Mouse (Mus musculus): ENCODE results near the gene Dcun1d5. TPM values are rescaled to one million over a fixed set of nuclear protein-coding genes. Genes with fewer than 3 reads are reported as not detected.

Gene Dcun1d5
- polyA plus RNA-seq, 1 experiment = 13.6 TPM

DNA sequence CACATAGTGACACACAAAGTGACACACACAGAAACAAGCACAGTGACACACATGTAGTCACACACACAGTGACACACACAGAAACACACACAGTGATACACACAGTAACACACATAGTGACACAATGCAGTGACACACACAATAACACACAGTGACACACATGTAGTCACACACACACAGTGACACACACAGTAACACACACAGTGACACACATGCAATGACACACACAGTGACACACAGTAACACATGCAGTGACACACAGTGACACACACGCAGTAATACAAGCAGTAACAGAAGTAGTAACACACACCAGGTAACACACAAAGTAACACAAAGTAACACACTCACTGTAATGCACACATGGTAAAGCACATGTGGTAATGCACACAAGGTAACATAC is 54.3 kb downstream of the Dcun1d5 start:
- Histone ChIP-seq H3K4me1 (ENCODE audit: control insufficient read depth, insufficient read depth, insufficient read length) (no peaks in the 10 kb centered on the region), H3K36me3 (ENCODE audit: control insufficient read depth, insufficient read depth, low read length) (no peaks in the 10 kb centered on the region), H3K27me3 (ENCODE audit: control insufficient read depth, insufficient read depth, low read length) (no peaks in the 10 kb centered on the region), H3K4me3 (ENCODE audit: extremely low read depth, insufficient read depth, insufficient read length) (no peak overlapping the region), H3K27ac (ENCODE audit: insufficient read depth, low read length) (no peak overlapping the region)
- no peak for DNase-seq (ENCODE audit: low read depth in 1 of 2, low spot score in 2 of 2)
- WGBS = 97% methylated on average over 1 of the region's 1 CpGs
- TF ChIP-seq POLR2A (IDR thresholded peaks at IDR 0.05; ENCODE audit: low read depth, low read length) = no peak
- TF ChIP-seq CTCF (IDR thresholded peaks at IDR 0.05; ENCODE audit: extremely low read depth, insufficient read depth, insufficient read length, insufficient replicate concordance) = no peak

GRCm38 (mm10) chr9:7239967-7240366 is 55.6 kb downstream of the Dcun1d5 start:
- TF ChIP-seq POLR2A (IDR thresholded peaks at IDR 0.05; ENCODE audit: low read depth, low read length) (no peak), CTCF (IDR thresholded peaks at IDR 0.05; ENCODE audit: extremely low read depth, insufficient read depth, insufficient read length, insufficient replicate concordance) (no peak)
- Histone ChIP-seq H3K27me3 (ENCODE audit: control insufficient read depth, insufficient read depth, low read length) (no peaks in the 10 kb centered on the region), H3K36me3 (ENCODE audit: control insufficient read depth, insufficient read depth, low read length) (no peaks in the 10 kb centered on the region), H3K4me3 (ENCODE audit: extremely low read depth, insufficient read depth, insufficient read length) (no peak overlapping the region), H3K27ac (ENCODE audit: insufficient read depth, low read length) (no peak overlapping the region), H3K4me1 (ENCODE audit: control insufficient read depth, insufficient read depth, insufficient read length) (no peaks in the 10 kb centered on the region)
- DNase-seq (ENCODE audit: low read depth in 1 of 2, low spot score in 2 of 2) = no peak
- WGBS = 74% methylated on average over 2 of the region's 2 CpGs

- no peak overlapping the region for H3K27ac ChIP-seq (ENCODE audit: insufficient read depth, low read length)
- 27% methylated on average over 1 of the region's 1 CpGs for WGBS
- no peak overlapping the region for H3K4me3 ChIP-seq (ENCODE audit: extremely low read depth, insufficient read depth, insufficient read length)
- H3K4me1 ChIP-seq (ENCODE audit: control insufficient read depth, insufficient read depth, insufficient read length) = peaks cover 3% of the 10 kb centered on the region
- DNase-seq (ENCODE audit: low read depth in 1 of 2, low spot score in 2 of 2) = no peak
- H3K27me3 ChIP-seq (ENCODE audit: control insufficient read depth, insufficient read depth, low read length) = no peaks in the 10 kb centered on the region
- no peaks in the 10 kb centered on the region for H3K36me3 ChIP-seq (ENCODE audit: control insufficient read depth, insufficient read depth, low read length)
- TF ChIP-seq POLR2A (IDR thresholded peaks at IDR 0.05; ENCODE audit: low read depth, low read length) (no peak), CTCF (IDR thresholded peaks at IDR 0.05; ENCODE audit: extremely low read depth, insufficient read depth, insufficient read length, insufficient replicate concordance) (no peak)
Measured at GRCm38 (mm10) chr9:7252797-7253654, 68.7 kb downstream of the Dcun1d5 start.

Other genes starting within 250 kb of the Dcun1d5 start
- 0.35 and 0.38 TPM in 2 replicates for gene Dync2h1, start 74 bp upstream of the Dcun1d5 start, polyA plus RNA-seq (2012; rRNA removed)
- gene Mmp13, start 88.0 kb downstream of the Dcun1d5 start, polyA plus RNA-seq (2012; rRNA removed) = 0.05 and 0.11 TPM in 2 replicates
- 1.4 and 1.5 TPM in 2 replicates for gene Mmp12, start 159.9 kb downstream of the Dcun1d5 start, polyA plus RNA-seq (2012; rRNA removed)
- not detected in 2 replicates for gene Mmp1b, start 203.5 kb downstream of the Dcun1d5 start, polyA plus RNA-seq (2012; rRNA removed)

Measured in spleen, adult 2 months (tissue).